Mouse (Mus musculus) embryonic facial prominence, embryonic 15.5 days (tissue): ENCODE results near the gene Arhgap27. TPM values are rescaled to one million over a fixed set of nuclear protein-coding genes. Genes with fewer than 3 reads are reported as not detected.

Experiments
- ATAC-seq: fragments of 200-750 bp; cut with Nextera tagmentation; 2 replicates; pipeline ENCODE4 v1.8.0; 2017; ENCODE audit warnings: low read depth, moderate TSS enrichment; ENCODE audit not compliant: insufficient number of reproducible peaks, low FRiP score, low TSS enrichment
- H3K27ac ChIP-seq: fragments of 300-500 bp; sonication (generic); replicated peaks from 2 replicates; pipeline ENCODE4 v1.5.1; 2015; ENCODE audit warnings: mild to moderate bottlenecking, inconsistent platforms
- H3K27me3 ChIP-seq: fragments of 300-500 bp; sonication (generic); 2 replicates; pipeline ENCODE4 v1.6.1; 2015; ENCODE audit warnings: inconsistent platforms
- H3K36me3 ChIP-seq: fragments of 300-500 bp; sonication (generic); 2 replicates; pipeline ENCODE4 v1.6.1; 2015; ENCODE audit warnings: mild to moderate bottlenecking, inconsistent platforms
- H3K4me1 ChIP-seq: fragments of 300-500 bp; sonication (generic); 2 replicates; pipeline ENCODE4 v1.6.1; 2015; ENCODE audit warnings: inconsistent platforms
- H3K4me2 ChIP-seq: fragments of 300-500 bp; sonication (generic); replicated peaks from 2 replicates; pipeline ENCODE4 v1.6.1; 2015; ENCODE audit warnings: mild to moderate bottlenecking, inconsistent platforms
- H3K4me3 ChIP-seq: fragments of 300-500 bp; sonication (generic); replicated peaks from 2 replicates; pipeline ENCODE4 v1.5.1; 2015; ENCODE audit warnings: mild to moderate bottlenecking, inconsistent platforms
- H3K9ac ChIP-seq: fragments of 300-500 bp; sonication (generic); 2 replicates; pipeline ENCODE4 v1.6.1; 2015; ENCODE audit warnings: inconsistent platforms
- H3K9me3 ChIP-seq: fragments of 300-500 bp; sonication (generic); replicated peaks from 2 replicates; pipeline ENCODE4 v1.6.1; 2016; ENCODE audit warnings: inconsistent platforms
- WGBS: fragments of 180-500 bp; shearing (Covaris S2); methylation state at CpG from one replicate; pipeline ENCODE4 v1.1.7; 2015; 5-methylcytosine and 5-hydroxymethylcytosine counted together
- polyA plus RNA-seq: library from polyadenylated mRNA; unstranded; fragments of >200 nt; fragmentation: Nextera tagmentation; extraction: Ambion mirVana; gene quantifications from 2 replicates; pipeline ENCODE4 v1.2.1, GENCODE M21; 2015

Gene Arhgap27
- polyA plus RNA-seq, 1 experiment from 2014 or later = 12.3 TPM

DNA sequence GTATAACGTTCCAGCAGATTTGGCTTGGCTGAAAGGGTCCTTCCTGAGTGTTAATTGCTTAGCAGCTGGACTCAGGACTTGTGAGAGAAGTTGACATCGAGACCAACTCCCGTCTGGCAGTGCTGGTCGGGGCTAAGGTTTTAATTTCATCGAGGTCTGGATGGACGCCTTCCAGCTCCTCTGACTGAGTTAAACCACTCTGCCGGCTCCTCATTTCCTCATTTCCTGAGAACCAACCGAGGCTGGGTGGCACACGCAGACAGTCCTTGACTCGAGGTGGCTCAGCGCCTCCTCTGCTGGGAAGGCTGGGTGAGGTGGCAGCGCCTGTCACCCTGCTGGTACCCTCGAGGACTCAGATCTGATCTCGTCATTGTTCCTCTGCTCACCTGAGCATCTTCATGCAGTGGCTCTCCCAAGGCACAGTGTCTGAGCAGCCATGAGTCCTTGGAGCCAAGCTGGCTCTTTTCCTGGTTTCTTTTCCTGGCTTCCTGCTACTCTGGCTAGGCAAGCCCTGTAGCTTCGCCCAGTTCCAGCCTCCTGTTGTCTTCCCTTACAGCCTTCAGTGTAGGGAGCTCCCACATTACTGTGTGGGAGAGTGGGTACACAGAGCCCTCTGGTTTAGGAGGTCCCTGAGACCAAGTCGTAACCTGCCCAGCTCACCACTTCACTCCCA lies 75.1 kb downstream of the Arhgap27 start:
- no peaks in the 10 kb centered on the region for H3K27me3 ChIP-seq
- H3K4me2 ChIP-seq = no peak overlapping the region
- H3K36me3 ChIP-seq = no peaks in the 10 kb centered on the region
- 0 out of 2 replicates have a peak, but pooled peaks have one; percentile 15 for ATAC-seq
- H3K27ac ChIP-seq = peak overlapping the region; percentile 61
- H3K9ac ChIP-seq = no peak overlapping the region
- H3K4me1 ChIP-seq = peaks cover 32% of the 10 kb centered on the region
- 49% methylated on average over 16 of the region's 16 CpGs for WGBS
- no peak overlapping the region for H3K4me3 ChIP-seq
- H3K9me3 ChIP-seq = no peaks in the 10 kb centered on the region

DNA sequence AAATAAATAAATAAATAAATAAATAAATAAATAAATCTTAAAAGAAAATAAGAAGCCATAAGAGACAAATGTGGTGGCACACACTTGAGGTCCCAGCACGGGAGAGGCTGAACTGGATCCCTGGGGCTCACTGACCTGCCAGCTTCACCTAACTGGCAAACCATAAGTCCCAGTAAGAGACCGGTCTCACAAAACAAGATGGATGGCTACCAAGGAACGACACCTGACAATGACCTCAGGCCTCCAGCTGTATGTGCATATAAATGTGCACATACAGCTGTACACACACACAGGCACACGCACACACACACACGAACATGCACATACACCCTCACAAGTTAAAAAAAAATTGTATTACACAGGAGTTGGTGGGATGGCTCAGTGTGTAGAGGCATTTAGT lies 76.6 kb downstream of the Arhgap27 start:
- H3K9ac ChIP-seq = no peak overlapping the region
- no peak overlapping the region for H3K27ac ChIP-seq
- H3K4me3 ChIP-seq = no peak overlapping the region
- ATAC-seq = no peak
- no peaks in the 10 kb centered on the region for H3K36me3 ChIP-seq
- H3K4me1 ChIP-seq = peaks cover 19% of the 10 kb centered on the region
- no peaks in the 10 kb centered on the region for H3K27me3 ChIP-seq
- WGBS = 95% methylated on average over 5 of the region's 5 CpGs
- no peak overlapping the region for H3K4me2 ChIP-seq
- H3K9me3 ChIP-seq = no peaks in the 10 kb centered on the region

DNA sequence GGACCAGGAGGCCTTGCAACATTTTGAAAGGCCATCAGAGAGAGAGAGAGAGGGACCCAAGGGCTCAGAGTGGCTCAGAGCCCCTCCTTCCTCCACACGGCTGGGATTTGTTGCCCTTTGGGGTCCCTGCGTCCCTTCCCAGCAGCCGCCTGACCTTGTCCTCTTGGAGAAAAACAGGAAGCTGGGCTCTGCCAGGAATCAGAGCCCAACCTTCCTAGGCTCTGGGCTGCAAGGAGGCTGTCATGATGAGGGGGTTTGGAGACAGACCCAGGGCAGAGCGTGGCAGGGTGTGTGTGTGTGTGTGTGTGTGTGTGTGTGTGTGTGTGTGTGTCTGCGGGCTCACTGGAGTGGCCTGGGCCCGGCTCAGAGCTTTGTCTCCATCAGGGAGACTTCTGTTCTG lies 77.5 kb downstream of the Arhgap27 start:
- Histone ChIP-seq H3K27ac (peak overlapping the region; percentile 60), H3K4me2 (no peak overlapping the region), H3K4me3 (no peak overlapping the region), H3K4me1 (peaks cover 18% of the 10 kb centered on the region), H3K27me3 (no peaks in the 10 kb centered on the region), H3K36me3 (no peaks in the 10 kb centered on the region), H3K9me3 (no peaks in the 10 kb centered on the region), H3K9ac (no peak overlapping the region)
- WGBS = 36% methylated on average over 6 of the region's 6 CpGs
- ATAC-seq = peak; percentile 55; the same call in 1 of the 2 replicates

DNA sequence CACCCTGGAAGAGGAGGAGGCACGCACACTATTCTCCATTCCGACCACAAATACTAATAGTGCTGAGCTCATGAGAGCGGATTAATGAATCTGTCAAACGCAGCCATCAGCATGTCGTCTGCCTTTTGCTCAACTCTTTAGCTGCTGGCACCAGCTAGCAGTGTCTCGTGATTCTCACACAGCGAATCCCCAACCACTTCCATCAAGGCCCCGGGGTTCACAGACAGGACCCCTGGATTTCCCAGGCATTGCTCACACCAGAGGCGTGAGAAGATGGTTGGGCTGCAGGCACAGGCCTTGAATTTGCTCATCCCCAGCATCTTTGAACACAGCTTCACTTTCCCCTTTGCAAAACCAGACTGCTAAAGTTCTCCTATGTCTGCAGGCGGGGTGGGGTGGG lies 78.2 kb downstream of the Arhgap27 start:
- WGBS = 72% methylated on average over 10 of the region's 10 CpGs
- no peaks in the 10 kb centered on the region for H3K9me3 ChIP-seq
- H3K4me2 ChIP-seq = no peak overlapping the region
- no peaks in the 10 kb centered on the region for H3K36me3 ChIP-seq
- no peak overlapping the region for H3K4me3 ChIP-seq
- no peak for ATAC-seq
- H3K27me3 ChIP-seq = no peaks in the 10 kb centered on the region
- H3K4me1 ChIP-seq = peaks cover 18% of the 10 kb centered on the region
- H3K9ac ChIP-seq = no peak overlapping the region
- H3K27ac ChIP-seq = no peak overlapping the region

DNA sequence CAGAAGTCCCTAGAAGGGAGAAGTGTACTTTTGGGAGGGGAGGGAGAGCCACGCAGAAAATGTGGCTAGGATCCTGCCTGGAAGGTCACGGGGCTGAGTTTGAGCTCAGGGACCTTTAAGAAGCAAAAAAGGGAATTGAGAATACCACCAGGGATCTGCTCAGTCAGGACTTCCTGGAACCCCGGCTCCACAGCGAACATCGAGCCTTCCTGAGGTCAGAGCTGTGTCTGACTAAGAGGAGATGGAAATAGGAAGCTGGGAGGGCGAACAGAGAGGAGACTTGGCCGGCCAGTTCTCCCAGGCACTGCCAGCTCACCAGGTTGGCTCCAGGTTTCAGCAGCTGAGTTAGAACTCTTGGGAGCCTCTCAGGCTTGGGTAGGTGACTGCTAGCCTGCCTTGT lies 81.7 kb downstream of the Arhgap27 start:
- Histone ChIP-seq H3K27me3 (no peaks in the 10 kb centered on the region), H3K4me2 (no peak overlapping the region), H3K27ac (no peak overlapping the region), H3K9me3 (no peaks in the 10 kb centered on the region), H3K9ac (no peak overlapping the region), H3K4me1 (peaks cover 8% of the 10 kb centered on the region), H3K36me3 (no peaks in the 10 kb centered on the region), H3K4me3 (no peak overlapping the region)
- 59% methylated on average over 7 of the region's 7 CpGs for WGBS
- ATAC-seq = no peak

Other genes starting within 250 kb of the Arhgap27 start
- 5.9 and 6.1 TPM in 2 replicates for gene Hexim1, start 247.5 kb downstream of the Arhgap27 start, polyA plus RNA-seq
- 14.0 and 14.1 TPM in 2 replicates for gene Hexim2, start 231.3 kb downstream of the Arhgap27 start, polyA plus RNA-seq
- gene Fmnl1, start 192.6 kb downstream of the Arhgap27 start, polyA plus RNA-seq = 2.7 TPM in 2 replicates
- 1.4 and 2.0 TPM in 2 replicates for gene 1700023F06Rik, start 155.1 kb downstream of the Arhgap27 start, polyA plus RNA-seq
- gene Spata32, start 145.3 kb downstream of the Arhgap27 start, polyA plus RNA-seq = not detected in 2 replicates
- 5.1 and 5.3 TPM in 2 replicates for gene Map3k14, start 96.2 kb downstream of the Arhgap27 start, polyA plus RNA-seq
- gene Plekhm1, start 49.0 kb upstream of the Arhgap27 start, polyA plus RNA-seq = 8.2 and 9.2 TPM in 2 replicates
- gene Lrrc37a, start 140.9 kb upstream of the Arhgap27 start, polyA plus RNA-seq = not detected in 2 replicates